Mouse (Mus musculus): ENCODE data around the gene Rnf145. TPM values are rescaled to one million over a fixed set of nuclear protein-coding genes. Genes with fewer than 3 reads are reported as not detected.

Gene Rnf145
- polyA plus RNA-seq, 1 experiment: 13.0 TPM

DNA sequence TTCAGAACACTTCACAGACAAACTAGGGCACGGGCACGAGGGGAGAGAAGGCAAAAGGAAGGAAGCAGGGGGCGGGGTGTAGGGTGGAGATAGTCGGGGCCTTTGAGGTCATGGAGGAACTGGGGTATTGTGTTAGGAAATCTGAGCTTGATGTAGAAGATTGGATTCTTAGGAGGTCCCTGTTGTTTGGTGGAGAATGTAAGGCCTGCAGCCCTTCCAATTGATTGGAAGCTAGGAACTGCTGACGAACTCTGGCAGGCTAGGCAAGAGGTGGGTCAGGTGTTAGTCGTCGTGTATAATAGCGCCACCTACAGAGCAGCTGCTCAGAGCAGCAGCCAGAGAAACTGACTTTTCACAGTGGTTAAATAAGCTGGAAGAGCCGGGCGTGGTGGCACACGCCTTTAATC, 62.5 kb downstream of the Rnf145 start:
- H3K4me1 ChIP-seq (ENCODE audit: control insufficient read depth): peaks cover 4% of the 10 kb centered on the region
- H3K27me3 ChIP-seq (ENCODE audit: control insufficient read depth): peaks cover 4% of the 10 kb centered on the region
- TF ChIP-seq TAL1 (IDR thresholded peaks at IDR 0.05; ENCODE audit: low read length) (no peak), GATA1 (IDR thresholded peaks at IDR 0.05; ENCODE audit: low read length) (no peak)
- no peaks in the 10 kb centered on the region for H3K36me3 ChIP-seq (ENCODE audit: control insufficient read depth)
- no peak overlapping the region for H3K4me3 ChIP-seq (replicated peaks)
- H3K9me3 ChIP-seq (ENCODE audit: control insufficient read depth, low read length): no peaks in the 10 kb centered on the region

GRCm38 (mm10) chr11:44586047-44586696, 67.4 kb downstream of the Rnf145 start:
- no peaks in the 10 kb centered on the region for H3K36me3 ChIP-seq (ENCODE audit: control insufficient read depth)
- no peak for TF ChIP-seq GATA1 (IDR thresholded peaks at IDR 0.05; ENCODE audit: low read length)
- no peak for TF ChIP-seq TAL1 (IDR thresholded peaks at IDR 0.05; ENCODE audit: low read length)
- peaks cover 4% of the 10 kb centered on the region for H3K27me3 ChIP-seq (ENCODE audit: control insufficient read depth)
- H3K9me3 ChIP-seq (ENCODE audit: control insufficient read depth, low read length): no peaks in the 10 kb centered on the region
- H3K4me3 ChIP-seq (replicated peaks): no peak overlapping the region
- peaks cover 3% of the 10 kb centered on the region for H3K4me1 ChIP-seq (ENCODE audit: control insufficient read depth)

GRCm38 (mm10) chr11:44593016-44593415, 74.3 kb downstream of the Rnf145 start:
- Histone ChIP-seq H3K4me1 (ENCODE audit: control insufficient read depth) (no peaks in the 10 kb centered on the region), H3K4me3 (replicated peaks) (no peak overlapping the region)
- no peak for TF ChIP-seq TAL1 (IDR thresholded peaks at IDR 0.05; ENCODE audit: low read length)
- TF ChIP-seq GATA1 (IDR thresholded peaks at IDR 0.05; ENCODE audit: low read length): no peak

GRCm38 (mm10) chr11:44594768-44595167, 76.0 kb downstream of the Rnf145 start:
- no peaks in the 10 kb centered on the region for H3K27me3 ChIP-seq (ENCODE audit: control insufficient read depth)
- H3K9me3 ChIP-seq (ENCODE audit: control insufficient read depth, low read length): no peaks in the 10 kb centered on the region
- no peaks in the 10 kb centered on the region for H3K36me3 ChIP-seq (ENCODE audit: control insufficient read depth)
- H3K4me3 ChIP-seq (replicated peaks): no peak overlapping the region
- no peaks in the 10 kb centered on the region for H3K4me1 ChIP-seq (ENCODE audit: control insufficient read depth)
- TF ChIP-seq GATA1 (IDR thresholded peaks at IDR 0.05; ENCODE audit: low read length) (no peak), TAL1 (IDR thresholded peaks at IDR 0.05; ENCODE audit: low read length) (no peak)

More at GRCm38 (mm10) chr11:44593016-44593415, 74.3 kb downstream of the Rnf145 start:
- no peaks in the 10 kb centered on the region for H3K36me3 ChIP-seq (ENCODE audit: control insufficient read depth)
- no peaks in the 10 kb centered on the region for H3K27me3 ChIP-seq (ENCODE audit: control insufficient read depth)
- H3K9me3 ChIP-seq (ENCODE audit: control insufficient read depth, low read length): no peaks in the 10 kb centered on the region

DNA sequence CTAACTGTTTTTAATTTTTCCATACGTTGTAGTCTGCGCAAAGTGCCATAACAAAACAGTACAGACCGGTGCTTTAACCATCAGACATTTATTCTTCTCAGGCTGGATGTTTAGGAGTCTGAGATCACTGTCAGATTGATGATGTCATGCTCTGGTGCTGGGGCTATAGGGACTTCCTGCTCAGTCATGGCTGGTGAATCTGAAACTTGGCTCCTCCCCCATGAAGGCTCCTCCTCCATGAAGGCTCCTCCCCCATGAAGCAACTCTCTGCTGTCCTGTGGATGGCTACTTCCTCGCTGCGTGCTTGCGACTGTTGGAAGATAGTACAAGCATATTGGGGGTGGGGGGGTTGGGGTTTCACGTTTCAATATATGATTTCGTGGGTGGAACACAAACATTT, 88.1 kb downstream of the Rnf145 start:
- TF ChIP-seq TAL1 (IDR thresholded peaks at IDR 0.05; ENCODE audit: low read length) (no peak), GATA1 (IDR thresholded peaks at IDR 0.05; ENCODE audit: low read length) (no peak)

DNA sequence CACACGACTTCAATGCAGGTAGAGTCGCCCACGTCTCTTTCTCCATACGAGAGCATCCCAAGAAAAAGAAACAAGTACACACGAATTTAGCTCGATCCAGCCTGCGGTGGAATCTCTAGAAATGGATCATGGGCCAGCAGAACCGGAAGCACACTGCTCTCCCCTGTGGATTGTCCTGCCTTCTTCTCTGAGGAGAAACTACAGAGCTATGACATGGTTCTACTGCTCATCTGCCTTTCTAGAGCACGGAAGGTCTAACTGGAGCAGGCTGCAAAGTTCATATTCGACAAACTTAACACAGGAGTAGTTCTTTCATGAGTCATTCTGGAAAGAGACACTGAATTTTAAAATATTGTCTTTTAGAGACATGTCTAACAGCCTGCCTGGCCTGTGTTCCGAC, 89.9 kb downstream of the Rnf145 start:
- no peaks in the 10 kb centered on the region for H3K4me1 ChIP-seq (ENCODE audit: control insufficient read depth)
- peaks cover 3% of the 10 kb centered on the region; the same call in 1 of the 2 replicates for H3K9me3 ChIP-seq (ENCODE audit: control insufficient read depth, low read length)
- H3K4me3 ChIP-seq (replicated peaks): no peak overlapping the region
- peaks cover 45% of the 10 kb centered on the region for H3K27me3 ChIP-seq (ENCODE audit: control insufficient read depth)
- no peak for TF ChIP-seq TAL1 (IDR thresholded peaks at IDR 0.05; ENCODE audit: low read length)
- TF ChIP-seq GATA1 (IDR thresholded peaks at IDR 0.05; ENCODE audit: low read length): no peak
- no peaks in the 10 kb centered on the region for H3K36me3 ChIP-seq (ENCODE audit: control insufficient read depth)

More for the DNA sequence above, 88.1 kb downstream of the Rnf145 start:
- Histone ChIP-seq H3K9me3 (ENCODE audit: control insufficient read depth, low read length) (peaks cover 3% of the 10 kb centered on the region; the same call in 1 of the 2 replicates), H3K4me3 (replicated peaks) (no peak overlapping the region), H3K36me3 (ENCODE audit: control insufficient read depth) (no peaks in the 10 kb centered on the region), H3K4me1 (ENCODE audit: control insufficient read depth) (no peaks in the 10 kb centered on the region), H3K27me3 (ENCODE audit: control insufficient read depth) (peaks cover 27% of the 10 kb centered on the region)

DNA sequence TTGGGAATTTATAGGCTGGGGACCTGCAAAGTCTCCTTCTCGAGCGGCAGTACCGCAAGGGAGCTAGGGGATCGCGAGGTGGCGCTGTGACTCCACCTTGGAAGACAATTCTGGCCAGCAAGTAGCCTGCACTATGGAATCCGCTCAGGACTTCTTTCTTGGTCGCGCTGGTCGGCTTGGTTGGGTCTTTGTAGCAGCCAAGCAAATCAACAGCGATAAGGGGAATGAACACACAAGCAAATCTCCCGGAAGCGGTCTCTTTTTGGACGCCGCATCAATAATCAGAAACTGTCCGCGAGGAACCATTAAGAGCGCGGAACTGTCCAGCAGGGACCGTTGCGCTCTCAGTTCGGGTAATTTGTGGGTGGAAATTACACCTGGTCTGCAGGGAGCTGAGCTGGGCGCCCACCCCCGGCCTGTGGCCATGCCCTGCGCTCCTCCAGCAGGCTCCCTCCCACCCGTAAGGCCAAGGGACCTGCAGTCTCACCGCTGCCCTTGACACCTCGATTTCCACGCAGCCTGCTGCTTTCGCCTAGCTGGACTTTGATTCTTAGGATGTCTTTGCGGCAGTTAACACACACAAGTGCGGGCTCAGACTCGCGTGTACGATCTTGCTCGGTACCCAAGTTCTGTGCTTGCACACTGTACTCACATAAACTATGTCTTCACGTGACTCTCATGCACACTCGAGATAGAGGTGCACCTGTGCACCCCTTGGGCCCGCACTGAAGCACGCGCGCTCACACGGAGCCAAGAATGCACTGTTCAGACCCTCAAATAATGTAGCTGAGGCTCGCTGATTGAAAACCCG, 92.4 kb downstream of the Rnf145 start:
- peaks cover 3% of the 10 kb centered on the region; the same call in 1 of the 2 replicates for H3K9me3 ChIP-seq (ENCODE audit: control insufficient read depth, low read length)
- TF ChIP-seq TAL1 (IDR thresholded peaks at IDR 0.05; ENCODE audit: low read length) (no peak), GATA1 (IDR thresholded peaks at IDR 0.05; ENCODE audit: low read length) (no peak)
- peaks cover 69% of the 10 kb centered on the region for H3K27me3 ChIP-seq (ENCODE audit: control insufficient read depth)
- H3K36me3 ChIP-seq (ENCODE audit: control insufficient read depth): no peaks in the 10 kb centered on the region
- H3K4me1 ChIP-seq (ENCODE audit: control insufficient read depth): no peaks in the 10 kb centered on the region
- no peak overlapping the region for H3K4me3 ChIP-seq (replicated peaks)

DNA sequence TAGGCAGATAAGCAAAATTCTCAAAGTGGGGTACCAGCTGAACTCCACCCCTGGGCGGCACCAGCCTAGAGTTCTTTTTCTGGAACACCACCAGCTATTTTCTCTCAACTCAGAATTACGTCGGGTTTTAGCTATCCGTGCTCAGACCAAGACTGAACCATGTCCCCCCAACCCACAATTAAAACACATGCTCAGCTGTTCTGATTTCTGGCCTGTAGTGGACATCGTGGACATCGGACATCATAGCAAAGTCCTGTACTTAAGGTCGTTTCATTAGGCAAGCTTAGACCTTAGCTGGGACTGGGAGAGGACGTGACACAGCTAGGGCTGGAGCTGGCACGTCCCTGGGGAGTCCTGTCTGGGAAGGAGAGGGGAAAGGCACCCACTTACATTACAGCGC, 93.4 kb downstream of the Rnf145 start:
- Histone ChIP-seq H3K27me3 (ENCODE audit: control insufficient read depth) (peaks cover 78% of the 10 kb centered on the region), H3K9me3 (ENCODE audit: control insufficient read depth, low read length) (peaks cover 8% of the 10 kb centered on the region; the same call in 1 of the 2 replicates), H3K36me3 (ENCODE audit: control insufficient read depth) (no peaks in the 10 kb centered on the region), H3K4me3 (replicated peaks) (no peak overlapping the region), H3K4me1 (ENCODE audit: control insufficient read depth) (peaks cover 8% of the 10 kb centered on the region)
- TF ChIP-seq GATA1 (IDR thresholded peaks at IDR 0.05; ENCODE audit: low read length) (no peak), TAL1 (IDR thresholded peaks at IDR 0.05; ENCODE audit: low read length) (no peak)

DNA sequence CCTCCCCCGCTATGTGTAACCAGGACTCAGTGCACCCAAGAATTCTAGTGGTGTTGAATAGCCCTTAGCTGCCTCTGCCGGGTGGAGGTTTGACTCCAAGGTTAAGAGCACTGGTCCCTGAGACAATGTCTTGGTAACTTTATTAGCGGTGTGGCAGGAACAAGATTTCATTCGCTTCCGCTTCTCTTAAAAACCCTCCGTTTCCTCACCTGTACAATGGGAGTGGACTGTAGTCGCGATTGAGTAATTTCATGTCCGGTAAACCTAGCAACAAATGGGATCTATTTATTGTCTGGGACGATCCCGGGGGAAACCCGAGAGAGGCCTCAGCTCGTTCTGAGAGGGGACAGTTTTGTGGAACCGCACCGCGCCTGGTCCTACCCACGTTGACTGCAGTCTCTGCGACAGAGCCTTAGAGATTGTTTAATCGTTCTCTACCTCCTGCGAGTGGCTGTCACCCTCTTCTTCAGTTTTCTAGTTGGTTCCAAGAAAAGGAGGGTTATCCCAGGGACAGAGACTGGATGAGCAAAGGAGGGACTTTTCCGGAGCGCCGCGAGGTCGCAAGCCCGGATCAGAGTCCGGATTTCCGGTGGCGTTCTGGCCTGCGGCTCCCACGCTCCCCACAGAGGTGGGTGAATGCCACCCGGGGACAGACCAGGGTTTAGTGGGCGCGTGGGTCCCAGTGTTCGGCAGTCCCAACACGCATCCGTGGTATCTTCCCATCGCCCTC, 94.1 kb downstream of the Rnf145 start:
- H3K4me3 ChIP-seq (replicated peaks): no peak overlapping the region
- peaks cover 8% of the 10 kb centered on the region for H3K4me1 ChIP-seq (ENCODE audit: control insufficient read depth)
- H3K36me3 ChIP-seq (ENCODE audit: control insufficient read depth): no peaks in the 10 kb centered on the region
- no peak for TF ChIP-seq GATA1 (IDR thresholded peaks at IDR 0.05; ENCODE audit: low read length)
- TF ChIP-seq TAL1 (IDR thresholded peaks at IDR 0.05; ENCODE audit: low read length): no peak
- peaks cover 8% of the 10 kb centered on the region; the same call in 1 of the 2 replicates for H3K9me3 ChIP-seq (ENCODE audit: control insufficient read depth, low read length)
- peaks cover 85% of the 10 kb centered on the region for H3K27me3 ChIP-seq (ENCODE audit: control insufficient read depth)
